In genomic region chr15:85786711-85787110, GRCm38 (mm10) we compare ENCODE assay signal across 25 mouse cellular contexts. TPM values are rescaled to one million over a fixed set of nuclear protein-coding genes. Genes with fewer than 3 reads are reported as not detected.
A peak's percentile ranks its signal among the peaks of the same experiment; 100 is the strongest.
DNase-seq lines count a peak whose midpoint lies in the region; ATAC-seq lines count a peak whose summit lies in the region.
"Had no signal": no experiment of that assay in that cellular context is flagged by ENCODE, and none has a peak within 500 bp of the region (broad histone marks: within the 10 kb centered on the region; RNA-seq: fewer than 3 reads in every experiment).

No protein-coding gene starts in this region.

- ATAC-seq in heart, embryonic 14.5 days (ENCODE audit: insufficient number of reproducible peaks, insufficient read depth, low FRiP score, low read depth): 0 out of 2 replicates have a peak, but pooled peaks have one; percentile 47
- no peak for ATAC-seq in liver, embryonic 15.5 days (ENCODE audit: insufficient read depth)
- ATAC-seq in intestine, embryonic 16.5 days: peak; percentile 88
- peak; percentile 78; the same call in 1 of the 2 replicates for ATAC-seq in stomach, embryonic 16.5 days (ENCODE audit: insufficient read depth, low FRiP score)
- no peak for ATAC-seq in hindbrain, embryonic 12.5 days (ENCODE audit: low FRiP score)
- ATAC-seq: CD4-positive, CD25-positive, alpha-beta regulatory T cell, adult 4 months; forebrain, embryonic 15.5 days; hindbrain, postnatal 0 days had no signal

- DNase-seq in heart, postnatal 4 days: no peak
- no peak for DNase-seq in liver
- DNase-seq: adrenal gland, postnatal 14 days; cerebellum, adult 9-11 months; gastrocnemius, postnatal 25 days; kidney, adult 2 months; layer of hippocampus, adult 9-11 months; right cerebral cortex, adult 18-20 months; right cerebral cortex, postnatal 4 days had no signal

- no peak overlapping the region for H3K9ac ChIP-seq in heart, embryonic 14.5 days (ENCODE audit: low read length)
- H3K9ac ChIP-seq in liver, embryonic 15.5 days: no peak overlapping the region
- H3K9ac ChIP-seq in intestine, embryonic 16.5 days (ENCODE audit: low read depth, low read length): no peak overlapping the region
- no peak overlapping the region for H3K9ac ChIP-seq in stomach, embryonic 16.5 days (ENCODE audit: low read length)
- no peak overlapping the region for H3K9ac ChIP-seq in hindbrain, embryonic 12.5 days
- H3K9ac ChIP-seq: embryonic facial prominence, embryonic 15.5 days; forebrain, embryonic 15.5 days; limb, embryonic 13.5 days; lung, embryonic 15.5 days; neural tube, embryonic 15.5 days had no signal

- no peaks in the 10 kb centered on the region for H3K27me3 ChIP-seq in heart, embryonic 14.5 days (ENCODE audit: control insufficient read depth, insufficient read depth, low read length)
- no peaks in the 10 kb centered on the region for H3K27me3 ChIP-seq in liver, embryonic 15.5 days
- H3K27me3 ChIP-seq in intestine, embryonic 16.5 days (replicated peaks; ENCODE audit: control insufficient read depth, insufficient read depth, low read length): no peaks in the 10 kb centered on the region
- H3K27me3 ChIP-seq in stomach, embryonic 16.5 days (ENCODE audit: control insufficient read depth, insufficient read depth, low read length): no peaks in the 10 kb centered on the region
- H3K27me3 ChIP-seq in hindbrain, embryonic 12.5 days: no peaks in the 10 kb centered on the region
- H3K27me3 ChIP-seq: embryonic facial prominence, embryonic 15.5 days; forebrain, embryonic 15.5 days; limb, embryonic 13.5 days; neural tube, embryonic 15.5 days had no signal

- peaks cover 10% of the 10 kb centered on the region; the same call in 1 of the 2 replicates for H3K36me3 ChIP-seq in heart, embryonic 14.5 days (ENCODE audit: control insufficient read depth, insufficient read depth, low read length)
- 0 out of 2 replicates have a peak, but pooled peaks cover 5% of the 10 kb centered on the region for H3K36me3 ChIP-seq in liver, embryonic 15.5 days (replicated peaks)
- no peaks in the 10 kb centered on the region for H3K36me3 ChIP-seq in intestine, embryonic 16.5 days (ENCODE audit: control insufficient read depth, insufficient read depth, low read length)
- H3K36me3 ChIP-seq in stomach, embryonic 16.5 days (ENCODE audit: control insufficient read depth, insufficient read depth, low read length): no peaks in the 10 kb centered on the region
- H3K36me3 ChIP-seq in hindbrain, embryonic 12.5 days: no peaks in the 10 kb centered on the region
- H3K36me3 ChIP-seq: embryonic facial prominence, embryonic 15.5 days; forebrain, embryonic 15.5 days; hindbrain, embryonic 10.5 days; limb, embryonic 13.5 days; lung, embryonic 15.5 days; neural tube, embryonic 15.5 days had no signal

- H3K4me3 ChIP-seq in heart, embryonic 14.5 days (ENCODE audit: control insufficient read depth in 1 of 2, insufficient read depth in 1 of 2, low read depth in 1 of 2, low read length in 2 of 2): no peak overlapping the region
- H3K4me3 ChIP-seq in liver, embryonic 15.5 days (replicated peaks): no peak overlapping the region
- H3K4me3 ChIP-seq in intestine, embryonic 16.5 days (ENCODE audit: low read length): no peak overlapping the region
- H3K4me3 ChIP-seq in stomach, embryonic 16.5 days (replicated peaks; ENCODE audit: low read length): no peak overlapping the region
- H3K4me3 ChIP-seq in hindbrain, embryonic 12.5 days: no peak overlapping the region
- H3K4me3 ChIP-seq: embryonic facial prominence, embryonic 15.5 days; forebrain, embryonic 15.5 days; hindbrain, embryonic 10.5 days; limb, embryonic 13.5 days; lung, embryonic 15.5 days; neural tube, embryonic 15.5 days had no signal

- no peak overlapping the region for H3K27ac ChIP-seq in heart, embryonic 14.5 days (replicated peaks in 1 of 2; ENCODE audit: control insufficient read depth in 1 of 2, insufficient read depth in 1 of 2, low read depth in 2 of 2, low read length in 2 of 2)
- peak overlapping the region; percentile 68; the same call in 1 of the 2 replicates for H3K27ac ChIP-seq in liver, embryonic 15.5 days (replicated peaks)
- H3K27ac ChIP-seq in intestine, embryonic 16.5 days (ENCODE audit: low read length): no peak overlapping the region
- H3K27ac ChIP-seq in stomach, embryonic 16.5 days (ENCODE audit: low read length): no peak overlapping the region
- H3K27ac ChIP-seq in hindbrain, embryonic 12.5 days: no peak overlapping the region
- H3K27ac ChIP-seq: embryonic facial prominence, embryonic 15.5 days; forebrain, embryonic 15.5 days; hindbrain, embryonic 10.5 days; hindbrain, postnatal 0 days; kidney, postnatal 0 days; limb, embryonic 13.5 days; lung, embryonic 15.5 days; neural tube, embryonic 15.5 days had no signal

- WGBS in heart, embryonic 14.5 days: 36% methylated on average over 5 of the region's 5 CpGs
- 41% methylated on average over 5 of the region's 5 CpGs for WGBS in liver, embryonic 15.5 days (ENCODE audit: insufficient replicate concordance)
- WGBS in intestine, embryonic 16.5 days: 58% methylated on average over 5 of the region's 5 CpGs
- 65% methylated on average over 5 of the region's 5 CpGs for WGBS in stomach, embryonic 16.5 days
- 84% methylated on average over 5 of the region's 5 CpGs for WGBS in hindbrain, embryonic 12.5 days

- H3K9me3 ChIP-seq in heart, embryonic 14.5 days (ENCODE audit: control insufficient read depth, low read length): no peaks in the 10 kb centered on the region
- no peaks in the 10 kb centered on the region for H3K9me3 ChIP-seq in liver, embryonic 15.5 days (replicated peaks)
- H3K9me3 ChIP-seq in intestine, embryonic 16.5 days (ENCODE audit: control insufficient read depth, low read length): no peaks in the 10 kb centered on the region
- H3K9me3 ChIP-seq in stomach, embryonic 16.5 days (replicated peaks; ENCODE audit: control insufficient read depth, low read length): no peaks in the 10 kb centered on the region
- H3K9me3 ChIP-seq in hindbrain, embryonic 12.5 days (replicated peaks): no peaks in the 10 kb centered on the region
- H3K9me3 ChIP-seq: forebrain, embryonic 15.5 days; hindbrain, embryonic 10.5 days; limb, embryonic 13.5 days; lung, embryonic 15.5 days; neural tube, embryonic 15.5 days had no signal

- peaks cover 16% of the 10 kb centered on the region in 2 experiments for H3K4me1 ChIP-seq in heart, embryonic 14.5 days (ENCODE audit: control insufficient read depth in 2 of 2, insufficient read depth in 2 of 2, low read length in 2 of 2)
- H3K4me1 ChIP-seq in liver, embryonic 15.5 days (replicated peaks): peaks cover 6% of the 10 kb centered on the region; the same call in 1 of the 2 replicates
- H3K4me1 ChIP-seq in intestine, embryonic 16.5 days (ENCODE audit: control insufficient read depth, insufficient read depth, low read length): no peaks in the 10 kb centered on the region
- H3K4me1 ChIP-seq in stomach, embryonic 16.5 days (ENCODE audit: control insufficient read depth, insufficient read depth, low read length): no peaks in the 10 kb centered on the region
- no peaks in the 10 kb centered on the region for H3K4me1 ChIP-seq in hindbrain, embryonic 12.5 days
- H3K4me1 ChIP-seq: embryonic facial prominence, embryonic 15.5 days; forebrain, embryonic 15.5 days; hindbrain, embryonic 10.5 days; limb, embryonic 13.5 days; lung, embryonic 15.5 days; neural tube, embryonic 15.5 days had no signal

- no peak overlapping the region for H3K4me2 ChIP-seq in heart, embryonic 14.5 days (ENCODE audit: low read length)
- no peak overlapping the region for H3K4me2 ChIP-seq in liver, embryonic 15.5 days
- H3K4me2 ChIP-seq in intestine, embryonic 16.5 days (ENCODE audit: low read depth, low read length): no peak overlapping the region
- H3K4me2 ChIP-seq in stomach, embryonic 16.5 days (ENCODE audit: low read depth, low read length): no peak overlapping the region
- no peak overlapping the region for H3K4me2 ChIP-seq in hindbrain, embryonic 12.5 days (replicated peaks)
- H3K4me2 ChIP-seq: embryonic facial prominence, embryonic 15.5 days; forebrain, embryonic 15.5 days; limb, embryonic 13.5 days; lung, embryonic 15.5 days; midbrain, embryonic 11.5 days; neural tube, embryonic 15.5 days had no signal

RNA-seq across cellular contexts. Expression of gene Cdpf1, which starts 24.8 kb away (rescaled TPM):
- polyA plus RNA-seq in heart, embryonic 14.5 days (2014; fragmentation: Nextera tagmentation; extraction: Ambion mirVana): 47.7 and 53.5 TPM in 2 replicates
- 10 to 100 TPM; 37.9 to 45.1 TPM for total RNA-seq in heart, postnatal 4 days (2021)
- polyA plus RNA-seq in liver, embryonic 15.5 days (2015; fragmentation: Nextera tagmentation; extraction: Ambion mirVana): 20.9 and 21.8 TPM in 2 replicates
- 58.2 and 62.2 TPM in 2 replicates for polyA plus RNA-seq in intestine, embryonic 16.5 days (2015; fragmentation: Nextera tagmentation; extraction: Ambion mirVana)
- polyA plus RNA-seq in stomach, embryonic 16.5 days (2015; fragmentation: Nextera tagmentation; extraction: Ambion mirVana): 36.7 and 39.9 TPM in 2 replicates
- 16.8 and 17.8 TPM in 2 replicates for polyA plus RNA-seq in hindbrain, embryonic 12.5 days (2016; fragmentation: Nextera tagmentation; extraction: Ambion mirVana)

RNA-seq across cellular contexts. Expression of gene Pkdrej, which starts 34.8 kb away (rescaled TPM):
- polyA plus RNA-seq in heart, embryonic 14.5 days (2014; fragmentation: Nextera tagmentation; extraction: Ambion mirVana): 0.28 and 0.66 TPM in 2 replicates
- total RNA-seq in heart, postnatal 4 days (2021): 1 to 10 TPM; 2.5 to 2.8 TPM
- polyA plus RNA-seq in liver, embryonic 15.5 days (2015; fragmentation: Nextera tagmentation; extraction: Ambion mirVana): 0.08 and 0.09 TPM in 2 replicates
- polyA plus RNA-seq in intestine, embryonic 16.5 days (2015; fragmentation: Nextera tagmentation; extraction: Ambion mirVana): 0.17 and 0.18 TPM in 2 replicates
- polyA plus RNA-seq in stomach, embryonic 16.5 days (2015; fragmentation: Nextera tagmentation; extraction: Ambion mirVana): 0.16 and 0.25 TPM in 2 replicates
- polyA plus RNA-seq in hindbrain, embryonic 12.5 days (2016; fragmentation: Nextera tagmentation; extraction: Ambion mirVana): 0.12 TPM in 1 of 2 replicates, not detected in the other
- polyA plus RNA-seq: CD4-positive, CD25-positive, alpha-beta regulatory T cell, adult 4 months; hindbrain, embryonic 10.5 days had no signal

RNA-seq across cellular contexts. Expression of gene Ttc38, which starts 45.4 kb away (rescaled TPM):
- 4.1 and 4.2 TPM in 2 replicates for polyA plus RNA-seq in heart, embryonic 14.5 days (2014; fragmentation: Nextera tagmentation; extraction: Ambion mirVana)
- 1 to 10 TPM; 5.2 to 5.3 TPM for total RNA-seq in heart, postnatal 4 days (2021)
- polyA plus RNA-seq in liver, embryonic 15.5 days (2015; fragmentation: Nextera tagmentation; extraction: Ambion mirVana): 8.6 and 9.8 TPM in 2 replicates
- polyA plus RNA-seq in intestine, embryonic 16.5 days (2015; fragmentation: Nextera tagmentation; extraction: Ambion mirVana): 13.4 and 15.1 TPM in 2 replicates
- 9.9 and 11.7 TPM in 2 replicates for polyA plus RNA-seq in stomach, embryonic 16.5 days (2015; fragmentation: Nextera tagmentation; extraction: Ambion mirVana)
- polyA plus RNA-seq in hindbrain, embryonic 12.5 days (2016; fragmentation: Nextera tagmentation; extraction: Ambion mirVana): 3.9 and 6.3 TPM in 2 replicates

RNA-seq across cellular contexts. Expression of gene Ppara, which starts 51.9 kb away (rescaled TPM):
- 8.8 and 10.6 TPM in 2 replicates for polyA plus RNA-seq in heart, embryonic 14.5 days (2014; fragmentation: Nextera tagmentation; extraction: Ambion mirVana)
- 10 to 100 TPM; 24.0 to 29.6 TPM for total RNA-seq in heart, postnatal 4 days (2021)
- polyA plus RNA-seq in liver, embryonic 15.5 days (2015; fragmentation: Nextera tagmentation; extraction: Ambion mirVana): 23.7 and 31.9 TPM in 2 replicates
- polyA plus RNA-seq in intestine, embryonic 16.5 days (2015; fragmentation: Nextera tagmentation; extraction: Ambion mirVana): 31.0 and 37.6 TPM in 2 replicates
- 8.7 and 12.2 TPM in 2 replicates for polyA plus RNA-seq in stomach, embryonic 16.5 days (2015; fragmentation: Nextera tagmentation; extraction: Ambion mirVana)
- polyA plus RNA-seq in hindbrain, embryonic 12.5 days (2016; fragmentation: Nextera tagmentation; extraction: Ambion mirVana): 1.0 and 1.1 TPM in 2 replicates
- total RNA-seq: common myeloid progenitor, adult 5-6 weeks had no signal

Comparison
In these comparisons a context has a peak if more than half of its experiments do, and no peak if none do; other contexts are left out.
1. ATAC-seq: peak in heart, embryonic 14.5 days (single experiment), intestine, embryonic 16.5 days (single experiment) and stomach, embryonic 16.5 days (single experiment); none in liver, embryonic 15.5 days (single experiment) and hindbrain, embryonic 12.5 days (single experiment).